Mouse (Mus musculus) kidney, postnatal 36 days (tissue): ENCODE results near the gene S100a2.
A peak's percentile ranks its signal among the peaks of the same experiment; 100 is the strongest.

Experiments
- DNase-seq, 2 experiments: peaks; one replicate each; pipeline ENCODE4 v3.0.0; 2021 to 2022; ENCODE audit warnings: mixed read lengths in 2 of 2

Gene S100a2

GRCm38 (mm10) chr3:90597736-90598135 lies 7.7 kb downstream of the S100a2 start:
- DNase-seq, result no peak

- no peak for DNase-seq
Observed at GRCm38 (mm10) chr3:90598212-90598611, 8.2 kb downstream of the S100a2 start.

GRCm38 (mm10) chr3:90599401-90599800 lies 9.4 kb downstream of the S100a2 start:
- peak; percentile 49 to 56 for DNase-seq

- DNase-seq, result no peak
Observed at GRCm38 (mm10) chr3:90600036-90600435, 10.0 kb downstream of the S100a2 start.

- no peak for DNase-seq
Observed at GRCm38 (mm10) chr3:90600458-90601195, 10.6 kb downstream of the S100a2 start.

- DNase-seq, result no peak
Observed at GRCm38 (mm10) chr3:90601486-90602110, 11.6 kb downstream of the S100a2 start, which contains the start of gene Gm42674. Gm42674 (plus strand) TSS chr3:90601904.

GRCm38 (mm10) chr3:90603623-90604022 lies 13.6 kb downstream of the S100a2 start, which contains the start of gene S100a4:
S100a4 (plus strand) TSS chr3:90603771.
- no peak for DNase-seq

GRCm38 (mm10) chr3:90604416-90604815 lies 14.4 kb downstream of the S100a2 start:
- DNase-seq, result peak; percentile 58 to 72

- no peak for DNase-seq
Observed at GRCm38 (mm10) chr3:90605049-90605448, 15.0 kb downstream of the S100a2 start.

- no peak for DNase-seq
Observed at GRCm38 (mm10) chr3:90605736-90606135, 15.7 kb downstream of the S100a2 start.

- no peak for DNase-seq
Observed at GRCm38 (mm10) chr3:90606185-90606584, 16.1 kb downstream of the S100a2 start.

- no peak for DNase-seq
Observed at GRCm38 (mm10) chr3:90607361-90607760, 17.3 kb downstream of the S100a2 start.

GRCm38 (mm10) chr3:90608223-90608622 lies 18.2 kb downstream of the S100a2 start, which contains the start of gene S100a5:
S100a5 (plus strand) TSS chr3:90608523.
- no peak for DNase-seq

- DNase-seq, result no peak
Observed at GRCm38 (mm10) chr3:90609102-90609501, 19.1 kb downstream of the S100a2 start.

- no peak for DNase-seq
Observed at GRCm38 (mm10) chr3:90611494-90611893, 21.4 kb downstream of the S100a2 start.

GRCm38 (mm10) chr3:90612061-90612460 lies 22.0 kb downstream of the S100a2 start:
- DNase-seq, result no peak

- peak; percentile 61 to 77 for DNase-seq
Observed at GRCm38 (mm10) chr3:90612728-90613291, 22.8 kb downstream of the S100a2 start, which contains the start of gene S100a6. S100a6 (plus strand) TSS chr3:90612882.

GRCm38 (mm10) chr3:90613461-90614147 lies 23.6 kb downstream of the S100a2 start:
- DNase-seq, result no peak

GRCm38 (mm10) chr3:90614148-90614530 lies 24.1 kb downstream of the S100a2 start:
- DNase-seq, result no peak

- DNase-seq, result no peak
Observed at GRCm38 (mm10) chr3:90614611-90615251, 24.7 kb downstream of the S100a2 start.

GRCm38 (mm10) chr3:90615415-90615814 lies 25.4 kb downstream of the S100a2 start:
- DNase-seq, result peak; percentile 73 to 83

- DNase-seq, result no peak
Observed at GRCm38 (mm10) chr3:90615911-90616310, 25.9 kb downstream of the S100a2 start.

GRCm38 (mm10) chr3:90617586-90617985 lies 27.5 kb downstream of the S100a2 start:
- DNase-seq, result no peak
